Mouse (Mus musculus) liver, adult 2 months (tissue): ENCODE data around the gene Lbhd2. TPM values are rescaled to one million over a fixed set of nuclear protein-coding genes. Genes with fewer than 3 reads are reported as not detected.

Source experiments
- DNase-seq: peaks from one replicate; pipeline ENCODE4 v3.0.0-alpha.2; 2011; ENCODE audit warnings: low read depth, low spot score; ENCODE audit errors: extremely low read depth
- H3K27ac ChIP-seq: fragments of 200-500 bp; replicated peaks from 2 replicates; pipeline ENCODE4 v1.5.1; 2012; ENCODE audit warnings: low read depth, mild to moderate bottlenecking, control low read depth, inconsistent platforms, low read length; ENCODE audit not compliant: insufficient read depth
- H3K27me3 ChIP-seq: fragments of 200-500 bp; 2 replicates; pipeline ENCODE4 v1.6.1; 2012; ENCODE audit warnings: mild to moderate bottlenecking, moderate library complexity, low read length, inconsistent platforms; ENCODE audit not compliant: control insufficient read depth, insufficient read depth
- H3K36me3 ChIP-seq: fragments of 200-500 bp; 2 replicates; pipeline ENCODE4 v1.6.1; 2012; ENCODE audit warnings: low read length, inconsistent platforms; ENCODE audit not compliant: control insufficient read depth, insufficient read depth
- H3K4me1 ChIP-seq: fragments of 200-500 bp; 2 replicates; pipeline ENCODE4 v1.6.1; 2011; ENCODE audit warnings: low read length; ENCODE audit not compliant: control insufficient read depth, insufficient read depth
- H3K4me3 ChIP-seq: fragments of 200-500 bp; 2 replicates; pipeline ENCODE4 v1.5.1; 2011; ENCODE audit warnings: low read depth, mild to moderate bottlenecking, control low read depth, low read length, moderate library complexity; ENCODE audit not compliant: insufficient read depth
- H3K79me2 ChIP-seq: fragments of 200-500 bp; 2 replicates; pipeline ENCODE4 v1.6.1; 2012; ENCODE audit warnings: inconsistent platforms, mild to moderate bottlenecking, low read length, moderate library complexity; ENCODE audit not compliant: control insufficient read depth, insufficient read depth
- H3K9ac ChIP-seq: fragments of 200-500 bp; 2 replicates; pipeline ENCODE4 v1.6.1; 2012; ENCODE audit warnings: low read depth, mild to moderate bottlenecking, control low read depth, inconsistent platforms, low read length
- CTCF ChIP-seq: fragments of 200-500 bp; IDR thresholded peaks from 2 replicates; pipeline ENCODE4 v1.5.1; 2011; ENCODE audit warnings: low read depth, low read length, control low read depth
- POLR2A ChIP-seq: fragments of 200-500 bp; IDR thresholded peaks from 2 replicates; pipeline ENCODE4 v1.6.1; 2011; ENCODE audit warnings: low read length, control low read depth; ENCODE audit not compliant: insufficient read depth; ENCODE audit errors: extremely low read depth
- WGBS: fragments of 180-500 bp; shearing (Covaris S2); methylation state at CpG from one replicate; pipeline ENCODE4 v1.1.7; 2018; 5-methylcytosine and 5-hydroxymethylcytosine counted together
- polyA plus RNA-seq: library from polyadenylated mRNA; depleted of rRNA; stranded (reverse); fragments of >200 nt; gene quantifications from 2 replicates; pipeline ENCODE4 v1.2.3, GENCODE M21; 2012
- total RNA-seq: library from RNA; depleted of rRNA; stranded (reverse); fragments of >200 nt; gene quantifications from 2 replicates; pipeline ENCODE4 v1.2.3, GENCODE M21; 2014

The Lbhd2 gene
- total and polyA plus RNA-seq, 2 experiments = not detected

GRCm38 (mm10) chr12:111425789-111426460, 19.3 kb downstream of the Lbhd2 start:
- Histone ChIP-seq H3K4me3 (no peak overlapping the region), H3K9ac (no peak overlapping the region), H3K27me3 (no peaks in the 10 kb centered on the region), H3K36me3 (no peaks in the 10 kb centered on the region), H3K27ac (no peak overlapping the region), H3K79me2 (no peaks in the 10 kb centered on the region), H3K4me1 (peaks cover 2% of the 10 kb centered on the region; the same call in 1 of the 2 replicates)
- WGBS = 37% methylated on average over 29 of the region's 29 CpGs
- DNase-seq = peak; percentile 50
- no peak for TF ChIP-seq POLR2A
- TF ChIP-seq CTCF = peak; percentile 98

GRCm38 (mm10) chr12:111427438-111428113, 21.0 kb downstream of the Lbhd2 start:
- WGBS = 81% methylated on average over 12 of the region's 12 CpGs
- no peak overlapping the region for H3K9ac ChIP-seq
- peaks cover 2% of the 10 kb centered on the region; the same call in 1 of the 2 replicates for H3K4me1 ChIP-seq

GRCm38 (mm10) chr12:111428364-111428763, 21.8 kb downstream of the Lbhd2 start:
- H3K9ac ChIP-seq = no peak overlapping the region
- no peaks in the 10 kb centered on the region for H3K27me3 ChIP-seq
- H3K36me3 ChIP-seq = no peaks in the 10 kb centered on the region
- peaks cover 2% of the 10 kb centered on the region; the same call in 1 of the 2 replicates for H3K4me1 ChIP-seq
- H3K27ac ChIP-seq = no peak overlapping the region
- H3K79me2 ChIP-seq = no peaks in the 10 kb centered on the region
- H3K4me3 ChIP-seq = no peak overlapping the region
- DNase-seq = no peak
- 56% methylated on average over 8 of the region's 8 CpGs for WGBS
- TF ChIP-seq POLR2A (no peak), CTCF (no peak)

More at GRCm38 (mm10) chr12:111427438-111428113, 21.0 kb downstream of the Lbhd2 start:
- TF ChIP-seq CTCF (no peak), POLR2A (no peak)
- DNase-seq = no peak
- Histone ChIP-seq H3K27ac (no peak overlapping the region), H3K27me3 (no peaks in the 10 kb centered on the region), H3K4me3 (no peak overlapping the region), H3K36me3 (no peaks in the 10 kb centered on the region), H3K79me2 (no peaks in the 10 kb centered on the region)

- no peak for DNase-seq
- TF ChIP-seq POLR2A = no peak
- 0 out of 2 replicates have a peak, but pooled peaks have one; percentile 14 for TF ChIP-seq CTCF
- Histone ChIP-seq H3K27ac (peak overlapping the region; percentile 29), H3K79me2 (no peaks in the 10 kb centered on the region), H3K9ac (peak overlapping the region; percentile 57), H3K4me1 (peaks cover 4% of the 10 kb centered on the region), H3K36me3 (no peaks in the 10 kb centered on the region), H3K4me3 (peak overlapping the region; percentile 53), H3K27me3 (no peaks in the 10 kb centered on the region)
- 69% methylated on average over 40 of the region's 40 CpGs for WGBS
These were observed 22.6 kb downstream of the Lbhd2 start for GRCm38 (mm10) chr12:111428961-111429911.

- 71% methylated on average over 27 of the region's 27 CpGs for WGBS
- no peaks in the 10 kb centered on the region for H3K79me2 ChIP-seq
- H3K27ac ChIP-seq = peak overlapping the region; percentile 19
- peak overlapping the region; percentile 31; the same call in 1 of the 2 replicates for H3K4me3 ChIP-seq
- H3K9ac ChIP-seq = peak overlapping the region; percentile 30; the same call in 1 of the 2 replicates
- H3K36me3 ChIP-seq = no peaks in the 10 kb centered on the region
- no peak for DNase-seq
- H3K27me3 ChIP-seq = no peaks in the 10 kb centered on the region
- peaks cover 8% of the 10 kb centered on the region for H3K4me1 ChIP-seq
- TF ChIP-seq CTCF (no peak), POLR2A (no peak)
These were observed 23.6 kb downstream of the Lbhd2 start for GRCm38 (mm10) chr12:111430049-111430867.
